Mouse (Mus musculus): ENCODE measurements at regions not wholly inside any gene's neighbourhood (a gene's known extent, or its start where the extent isn't known, plus 50 kb on each side); places are given as distances from the start of the nearest gene placed in this dataset.

DNA sequence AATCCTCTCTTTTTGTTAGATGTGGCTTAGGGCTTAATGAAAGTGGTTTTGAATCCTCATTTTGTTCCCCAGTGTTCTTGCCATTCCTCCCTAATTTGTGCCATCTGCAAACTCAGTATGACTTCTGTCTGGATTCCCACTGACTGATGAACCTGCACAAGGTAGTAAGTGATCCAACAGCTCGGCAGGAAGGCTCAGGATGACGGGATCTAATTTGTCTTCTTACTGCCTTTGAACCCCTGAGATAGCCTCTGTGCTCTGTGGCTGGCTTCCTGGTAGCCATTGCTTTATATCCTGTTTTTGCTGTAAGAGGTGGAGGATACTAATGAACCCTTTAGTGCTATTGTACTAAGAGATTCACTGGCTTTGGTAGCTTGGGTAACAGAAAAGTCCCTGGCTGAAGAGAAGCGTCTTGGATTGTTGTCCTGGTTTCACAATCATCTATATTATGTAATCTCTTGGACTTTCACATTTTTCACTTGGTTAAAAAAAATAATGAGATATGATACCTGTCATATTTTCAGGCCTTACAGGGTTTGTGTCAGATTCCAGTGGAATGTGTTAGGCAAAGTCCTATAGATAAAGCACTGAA is 86.2 kb downstream of the Dusp6 start:
- no peak overlapping the region for H3K9ac ChIP-seq (ENCODE audit: low read depth, poor library complexity, severe bottlenecking)
- no peak for TF ChIP-seq POLR2A (IDR thresholded peaks at IDR 0.05; ENCODE audit: insufficient read depth, low read length)
- no peak for TF ChIP-seq CTCF (IDR thresholded peaks at IDR 0.05; ENCODE audit: low read depth, low read length)
- TF ChIP-seq EP300 (IDR thresholded peaks at IDR 0.05; ENCODE audit: insufficient read depth, low read depth, low read length), result no peak
- H3K4me1 ChIP-seq (ENCODE audit: control insufficient read depth, insufficient read depth, low read length), result peaks cover 3% of the 10 kb centered on the region
- peaks cover 10% of the 10 kb centered on the region for H3K9me3 ChIP-seq (replicated peaks; ENCODE audit: control insufficient read depth, insufficient read depth, low read length, poor library complexity, severe bottlenecking)
- no peak overlapping the region for H3K4me3 ChIP-seq (ENCODE audit: low read depth, low read length)
- no peak overlapping the region for H3K27ac ChIP-seq (ENCODE audit: insufficient read depth, low read length)
- H3K27me3 ChIP-seq (ENCODE audit: control insufficient read depth, insufficient read depth, low read length, poor library complexity, severe bottlenecking), result no peaks in the 10 kb centered on the region
- no peaks in the 10 kb centered on the region for H3K36me3 ChIP-seq (ENCODE audit: control insufficient read depth, insufficient read depth, low read length, poor library complexity, severe bottlenecking)

DNA sequence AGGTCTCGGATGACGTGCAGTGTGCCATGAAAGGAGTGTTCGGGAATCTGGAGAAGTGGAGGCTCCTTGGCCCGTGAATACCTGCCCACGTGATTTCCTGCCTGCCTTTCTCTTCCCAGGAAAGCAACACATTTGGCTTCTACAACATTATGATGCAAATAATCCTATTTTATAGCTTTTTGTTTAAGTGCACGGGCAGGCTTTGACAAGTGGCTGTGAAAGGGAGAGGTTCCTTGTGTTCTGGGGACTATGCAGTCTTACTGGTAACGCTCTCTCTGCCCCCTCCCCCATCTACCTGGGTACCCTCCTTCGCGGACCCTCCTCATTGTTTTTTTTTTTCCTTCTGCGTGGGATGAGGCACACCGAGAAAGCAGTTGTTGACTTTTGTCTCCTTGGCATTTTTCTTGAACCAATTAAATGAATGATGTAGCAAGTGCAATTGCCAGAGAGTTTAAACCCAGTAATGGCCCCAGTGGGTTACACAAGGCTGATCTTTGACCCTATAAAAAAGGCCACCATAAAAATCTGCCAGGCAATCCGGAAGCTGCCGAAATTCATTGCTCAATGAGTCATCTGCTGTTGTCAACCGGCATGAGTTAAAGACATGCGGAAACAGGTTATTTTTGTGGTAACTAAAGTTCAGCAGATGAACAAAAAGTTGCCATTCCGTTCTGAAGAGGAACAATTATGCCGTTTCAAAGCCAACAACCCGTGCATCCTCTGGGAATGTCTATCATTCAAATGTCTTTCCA is 90.7 kb downstream of the Dusp6 start:
- no peak for TF ChIP-seq POLR2A (IDR thresholded peaks at IDR 0.05; ENCODE audit: insufficient read depth, low read length)
- peak; percentile 93 for TF ChIP-seq EP300 (IDR thresholded peaks at IDR 0.05; ENCODE audit: insufficient read depth, low read depth, low read length)
- Histone ChIP-seq H3K9me3 (replicated peaks; ENCODE audit: control insufficient read depth, insufficient read depth, low read length, poor library complexity, severe bottlenecking) (no peaks in the 10 kb centered on the region), H3K36me3 (ENCODE audit: control insufficient read depth, insufficient read depth, low read length, poor library complexity, severe bottlenecking) (no peaks in the 10 kb centered on the region), H3K4me3 (ENCODE audit: low read depth, low read length) (no peak overlapping the region), H3K9ac (ENCODE audit: low read depth, poor library complexity, severe bottlenecking) (peak overlapping the region; percentile 61; the same call in 1 of the 2 replicates), H3K4me1 (ENCODE audit: control insufficient read depth, insufficient read depth, low read length) (peaks cover 4% of the 10 kb centered on the region), H3K27ac (ENCODE audit: insufficient read depth, low read length) (peak overlapping the region; percentile 97), H3K27me3 (ENCODE audit: control insufficient read depth, insufficient read depth, low read length, poor library complexity, severe bottlenecking) (no peaks in the 10 kb centered on the region)

DNA sequence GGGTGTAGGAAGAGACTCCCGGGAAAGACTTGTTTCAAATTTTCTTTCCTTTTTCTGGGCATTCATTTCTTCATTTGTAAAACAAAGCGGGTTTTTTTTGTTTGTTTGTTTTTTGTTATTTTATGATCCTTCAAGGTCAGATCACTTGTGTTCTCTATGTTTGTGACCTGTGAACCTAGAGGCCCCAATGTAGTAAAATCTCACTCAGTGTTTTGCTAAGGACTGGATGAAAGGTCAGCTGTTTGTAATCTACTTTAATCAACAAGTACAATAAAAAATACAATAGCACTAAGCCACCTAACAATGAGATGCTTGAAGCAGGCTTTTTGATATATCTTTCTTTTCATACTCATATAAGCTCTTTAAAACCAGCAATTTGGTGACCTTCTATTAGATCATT is 91.3 kb downstream of the Dusp6 start:
- TF ChIP-seq EP300 (IDR thresholded peaks at IDR 0.05; ENCODE audit: insufficient read depth, low read depth, low read length) (no peak), CTCF (IDR thresholded peaks at IDR 0.05; ENCODE audit: low read depth, low read length) (no peak), POLR2A (IDR thresholded peaks at IDR 0.05; ENCODE audit: insufficient read depth, low read length) (no peak)
- H3K36me3 ChIP-seq (ENCODE audit: control insufficient read depth, insufficient read depth, low read length, poor library complexity, severe bottlenecking), result no peaks in the 10 kb centered on the region
- H3K9me3 ChIP-seq (replicated peaks; ENCODE audit: control insufficient read depth, insufficient read depth, low read length, poor library complexity, severe bottlenecking), result no peaks in the 10 kb centered on the region
- H3K27ac ChIP-seq (ENCODE audit: insufficient read depth, low read length), result peak overlapping the region; percentile 97
- H3K4me1 ChIP-seq (ENCODE audit: control insufficient read depth, insufficient read depth, low read length), result peaks cover 4% of the 10 kb centered on the region
- no peaks in the 10 kb centered on the region for H3K27me3 ChIP-seq (ENCODE audit: control insufficient read depth, insufficient read depth, low read length, poor library complexity, severe bottlenecking)
- H3K4me3 ChIP-seq (ENCODE audit: low read depth, low read length), result no peak overlapping the region
- 0 out of 2 replicates have a peak overlapping the region, but pooled peaks have one; percentile 61 for H3K9ac ChIP-seq (ENCODE audit: low read depth, poor library complexity, severe bottlenecking)

DNA sequence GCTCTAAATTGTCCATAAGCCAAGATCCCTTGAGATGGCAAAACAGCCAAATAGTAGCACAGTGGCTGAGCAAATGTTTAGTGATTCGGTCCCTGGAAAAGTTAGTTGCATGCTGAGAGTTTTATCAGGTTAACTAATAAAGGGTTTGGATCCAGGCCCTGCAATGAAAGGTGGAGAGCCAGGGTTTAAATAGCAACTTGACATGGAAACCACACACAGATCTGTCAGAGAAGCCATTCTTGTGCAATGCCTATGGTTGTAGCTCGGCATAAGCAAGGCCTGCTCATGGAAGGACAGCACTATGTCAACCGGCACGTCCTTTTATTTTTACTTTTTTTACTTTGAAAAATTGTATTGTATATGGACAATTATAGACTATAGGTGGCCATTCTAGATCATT is 92.3 kb downstream of the Dusp6 start:
- no peaks in the 10 kb centered on the region for H3K9me3 ChIP-seq (replicated peaks; ENCODE audit: control insufficient read depth, insufficient read depth, low read length, poor library complexity, severe bottlenecking)
- no peak overlapping the region for H3K27ac ChIP-seq (ENCODE audit: insufficient read depth, low read length)
- no peak overlapping the region for H3K4me3 ChIP-seq (ENCODE audit: low read depth, low read length)
- H3K36me3 ChIP-seq (ENCODE audit: control insufficient read depth, insufficient read depth, low read length, poor library complexity, severe bottlenecking), result no peaks in the 10 kb centered on the region
- H3K4me1 ChIP-seq (ENCODE audit: control insufficient read depth, insufficient read depth, low read length), result peaks cover 4% of the 10 kb centered on the region
- H3K27me3 ChIP-seq (ENCODE audit: control insufficient read depth, insufficient read depth, low read length, poor library complexity, severe bottlenecking), result no peaks in the 10 kb centered on the region
- no peak for TF ChIP-seq POLR2A (IDR thresholded peaks at IDR 0.05; ENCODE audit: insufficient read depth, low read length)
- TF ChIP-seq EP300 (IDR thresholded peaks at IDR 0.05; ENCODE audit: insufficient read depth, low read depth, low read length), result no peak
- TF ChIP-seq CTCF (IDR thresholded peaks at IDR 0.05; ENCODE audit: low read depth, low read length), result no peak
- H3K9ac ChIP-seq (ENCODE audit: low read depth, poor library complexity, severe bottlenecking), result no peak overlapping the region

DNA sequence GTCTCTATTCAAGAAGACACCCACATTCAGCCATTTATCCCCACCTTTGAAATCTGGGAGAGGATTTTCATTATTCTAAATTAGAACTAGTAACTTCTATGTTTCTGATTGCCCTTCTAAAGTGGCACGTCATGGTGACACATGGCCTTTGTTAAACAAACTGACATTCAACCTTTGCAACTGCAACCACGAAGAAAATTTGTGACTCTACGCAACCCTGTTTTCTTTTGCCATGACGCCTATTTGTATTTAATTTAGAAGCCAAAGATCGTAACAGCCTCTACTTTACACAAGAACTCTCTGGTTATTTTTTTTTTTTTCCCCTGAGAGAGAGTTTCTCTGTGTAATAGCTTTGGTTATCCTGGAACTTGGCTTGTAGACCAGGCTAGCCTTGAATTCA is 93.2 kb downstream of the Dusp6 start:
- Histone ChIP-seq H3K4me1 (ENCODE audit: control insufficient read depth, insufficient read depth, low read length) (peaks cover 4% of the 10 kb centered on the region), H3K27me3 (ENCODE audit: control insufficient read depth, insufficient read depth, low read length, poor library complexity, severe bottlenecking) (no peaks in the 10 kb centered on the region), H3K9me3 (replicated peaks; ENCODE audit: control insufficient read depth, insufficient read depth, low read length, poor library complexity, severe bottlenecking) (no peaks in the 10 kb centered on the region), H3K36me3 (ENCODE audit: control insufficient read depth, insufficient read depth, low read length, poor library complexity, severe bottlenecking) (no peaks in the 10 kb centered on the region), H3K9ac (ENCODE audit: low read depth, poor library complexity, severe bottlenecking) (no peak overlapping the region), H3K27ac (ENCODE audit: insufficient read depth, low read length) (no peak overlapping the region), H3K4me3 (ENCODE audit: low read depth, low read length) (no peak overlapping the region)
- TF ChIP-seq EP300 (IDR thresholded peaks at IDR 0.05; ENCODE audit: insufficient read depth, low read depth, low read length) (no peak), CTCF (IDR thresholded peaks at IDR 0.05; ENCODE audit: low read depth, low read length) (no peak), POLR2A (IDR thresholded peaks at IDR 0.05; ENCODE audit: insufficient read depth, low read length) (no peak)

- peaks cover 4% of the 10 kb centered on the region for H3K4me1 ChIP-seq (ENCODE audit: control insufficient read depth, insufficient read depth, low read length)
- no peak overlapping the region for H3K27ac ChIP-seq (ENCODE audit: insufficient read depth, low read length)
- no peak overlapping the region for H3K9ac ChIP-seq (ENCODE audit: low read depth, poor library complexity, severe bottlenecking)
- no peaks in the 10 kb centered on the region for H3K27me3 ChIP-seq (ENCODE audit: control insufficient read depth, insufficient read depth, low read length, poor library complexity, severe bottlenecking)
- no peaks in the 10 kb centered on the region for H3K36me3 ChIP-seq (ENCODE audit: control insufficient read depth, insufficient read depth, low read length, poor library complexity, severe bottlenecking)
- no peak overlapping the region for H3K4me3 ChIP-seq (ENCODE audit: low read depth, low read length)
- no peak for TF ChIP-seq EP300 (IDR thresholded peaks at IDR 0.05; ENCODE audit: insufficient read depth, low read depth, low read length)
- TF ChIP-seq CTCF (IDR thresholded peaks at IDR 0.05; ENCODE audit: low read depth, low read length), result no peak
- TF ChIP-seq POLR2A (IDR thresholded peaks at IDR 0.05; ENCODE audit: insufficient read depth, low read length), result no peak
- H3K9me3 ChIP-seq (replicated peaks; ENCODE audit: control insufficient read depth, insufficient read depth, low read length, poor library complexity, severe bottlenecking), result no peaks in the 10 kb centered on the region
Measured at GRCm38 (mm10) chr10:99356883-99357282, 93.9 kb downstream of the Dusp6 start.

All from ES-Bruce4 (cell line).